14 mouse cellular contexts compared by ENCODE assay signal in genomic region chr1:85757531-85758230, GRCm38 (mm10). TPM values are rescaled to one million over a fixed set of nuclear protein-coding genes. Genes with fewer than 3 reads are reported as not detected.
DNase-seq lines count a peak whose midpoint lies in the region; ATAC-seq and TF ChIP-seq lines count a peak whose summit lies in the region.
"Had no signal": no experiment of that assay in that cellular context is flagged by ENCODE, and none has a peak within 500 bp of the region (broad histone marks: within the 10 kb centered on the region; RNA-seq: fewer than 3 reads in every experiment).

No protein-coding gene starts in this region.

- no peak overlapping the region for H3K9ac ChIP-seq in kidney, postnatal 0 days (ENCODE audit: low read depth, low read length)
- H3K9ac ChIP-seq: hindbrain, embryonic 15.5 days; liver, postnatal 0 days; stomach, embryonic 15.5 days had no signal

- H3K9me3 ChIP-seq in kidney, postnatal 0 days (replicated peaks; ENCODE audit: low read length), result no peaks in the 10 kb centered on the region
- H3K9me3 ChIP-seq: hindbrain, embryonic 15.5 days; stomach, embryonic 15.5 days had no signal

- no peaks in the 10 kb centered on the region for H3K4me1 ChIP-seq in kidney, postnatal 0 days (replicated peaks; ENCODE audit: insufficient read depth, low read length)
- H3K4me1 ChIP-seq: hindbrain, embryonic 15.5 days; stomach, embryonic 15.5 days had no signal

- no peak overlapping the region for H3K4me3 ChIP-seq in kidney, postnatal 0 days (replicated peaks; ENCODE audit: low read depth, low read length)
- H3K4me3 ChIP-seq: hindbrain, embryonic 15.5 days; stomach, embryonic 15.5 days had no signal

- intact Hi-C loops in gastrocnemius, postnatal 14 days (cut with DNase I; ENCODE audit: low total_unique reads), result no loop called here

- no peak for ATAC-seq in kidney, postnatal 0 days (replicated peaks; ENCODE audit: low FRiP score, low read depth)
- peak; percentile 18; the same call in 1 of the 2 replicates for ATAC-seq in megakaryocyte, adult 5-6 weeks (ENCODE audit: poor library complexity, severe bottlenecking)
- ATAC-seq: liver, postnatal 0 days had no signal

- WGBS in kidney, postnatal 0 days, result 64% methylated on average over 6 of the region's 6 CpGs

- H3K36me3 ChIP-seq in kidney, postnatal 0 days (ENCODE audit: insufficient read depth, low read length), result no peaks in the 10 kb centered on the region
- H3K36me3 ChIP-seq: hindbrain, embryonic 15.5 days; stomach, embryonic 15.5 days had no signal

- no peak overlapping the region for H3K27ac ChIP-seq in kidney, postnatal 0 days
- H3K27ac ChIP-seq: hindbrain, embryonic 15.5 days; macrophage; stomach, embryonic 15.5 days had no signal

- 0 out of 2 replicates have a peak overlapping the region, but pooled peaks have one; percentile 34 for H3K4me2 ChIP-seq in kidney, postnatal 0 days (ENCODE audit: low read length)
- H3K4me2 ChIP-seq: hindbrain, embryonic 15.5 days; stomach, embryonic 15.5 days had no signal

- TF ChIP-seq CTCF in kidney, postnatal 0 days (IDR thresholded peaks at IDR 0.05; ENCODE audit: low read depth), result no peak

- DNase-seq in gastrocnemius, postnatal 25 days, result peak; percentile 61
- DNase-seq in gastrocnemius, postnatal 14 days, result no peak
- DNase-seq in kidney, postnatal 0 days (ENCODE audit: low spot score), result no peak
- DNase-seq in kidney, adult 18-20 months, result no peak
- DNase-seq in brain, adult 2 months (ENCODE audit: low read depth, low spot score), result peak; percentile 69
- no peak for DNase-seq in c-Kit-positive CD71-positive TER-119-positive erythroid progenitor cells, embryonic 14.5 days (ENCODE audit: low spot score)
- DNase-seq: adrenal gland, adult 8-10 months; kidney, adult 9 months; liver, postnatal 0 days; thymus, postnatal 25 days had no signal

- no peaks in the 10 kb centered on the region for H3K27me3 ChIP-seq in kidney, postnatal 0 days (ENCODE audit: insufficient read depth, low read length)
- H3K27me3 ChIP-seq: hindbrain, embryonic 15.5 days; stomach, embryonic 15.5 days had no signal

RNA-seq across cellular contexts. Expression of gene A630001G21Rik, which starts 20.8 kb away (rescaled TPM):
- under 1 TPM; 0.15 to 0.48 TPM for total RNA-seq in gastrocnemius, postnatal 25 days (2021)
- total RNA-seq in gastrocnemius, postnatal 14 days (2021), result under 1 TPM in 1 of 2 experiments, not detected in 1; 0.90 TPM
- polyA plus RNA-seq in kidney, postnatal 0 days (2015; fragmentation: Nextera tagmentation; extraction: Ambion mirVana), result 0.98 and 1.7 TPM in 2 replicates
- total RNA-seq in megakaryocyte, adult 5-6 weeks (2015), result 59.3 and 63.8 TPM in 2 replicates
- 51.5 and 56.9 TPM in 2 replicates for total RNA-seq in megakaryocyte, adult 5-6 weeks (2017)

RNA-seq across cellular contexts. Expression of gene Cab39, which starts 35.6 kb away (rescaled TPM):
- 100 to 1,000 TPM; 142 to 177 TPM for total RNA-seq in gastrocnemius, postnatal 25 days (2021)
- total RNA-seq in gastrocnemius, postnatal 14 days (2021), result 100 to 1,000 TPM in 1 of 2 experiments, 10 to 100 TPM in 1; 86.5 to 112 TPM
- 31.3 and 34.6 TPM in 2 replicates for polyA plus RNA-seq in kidney, postnatal 0 days (2015; fragmentation: Nextera tagmentation; extraction: Ambion mirVana)
- 64.3 and 74.3 TPM in 2 replicates for total RNA-seq in megakaryocyte, adult 5-6 weeks (2015)
- 112 and 115 TPM in 2 replicates for total RNA-seq in megakaryocyte, adult 5-6 weeks (2017)

Comparison
In these comparisons a context has a peak if more than half of its experiments do, and no peak if none do; other contexts are left out.
1. DNase-seq: peak in gastrocnemius, postnatal 25 days (single experiment) and brain, adult 2 months (single experiment); none in gastrocnemius, postnatal 14 days (single experiment), kidney, postnatal 0 days (single experiment), kidney, adult 18-20 months (single experiment) and c-Kit-positive CD71-positive TER-119-positive erythroid progenitor cells, embryonic 14.5 days (single experiment).
2. RNA of gene A630001G21Rik, which starts 20.8 kb away (total RNA-seq): 51.5 to 63.8 TPM in megakaryocyte, adult 5-6 weeks; 0.90 TPM in gastrocnemius, postnatal 14 days and 0.15 to 0.48 TPM in gastrocnemius, postnatal 25 days; every median in the first group is over 10 times any median in the second.